Mouse (Mus musculus) gonadal fat pad, adult 2 months (tissue): ENCODE measurements around the gene Padi6. TPM values are rescaled to one million over a fixed set of nuclear protein-coding genes. Genes with fewer than 3 reads are reported as not detected.

ENCODE experiments used
- DNase-seq: peaks from one replicate; pipeline ENCODE4 v3.0.0-alpha.2; 2012; ENCODE audit warnings: low read depth
- polyA plus RNA-seq: library from polyadenylated mRNA; depleted of rRNA; stranded (reverse); fragments of >200 nt; gene quantifications from 2 replicates; pipeline ENCODE4 v1.2.3, GENCODE M21; 2012

Gene Padi6
- polyA plus RNA-seq, 1 experiment: 0.05 TPM

DNA sequence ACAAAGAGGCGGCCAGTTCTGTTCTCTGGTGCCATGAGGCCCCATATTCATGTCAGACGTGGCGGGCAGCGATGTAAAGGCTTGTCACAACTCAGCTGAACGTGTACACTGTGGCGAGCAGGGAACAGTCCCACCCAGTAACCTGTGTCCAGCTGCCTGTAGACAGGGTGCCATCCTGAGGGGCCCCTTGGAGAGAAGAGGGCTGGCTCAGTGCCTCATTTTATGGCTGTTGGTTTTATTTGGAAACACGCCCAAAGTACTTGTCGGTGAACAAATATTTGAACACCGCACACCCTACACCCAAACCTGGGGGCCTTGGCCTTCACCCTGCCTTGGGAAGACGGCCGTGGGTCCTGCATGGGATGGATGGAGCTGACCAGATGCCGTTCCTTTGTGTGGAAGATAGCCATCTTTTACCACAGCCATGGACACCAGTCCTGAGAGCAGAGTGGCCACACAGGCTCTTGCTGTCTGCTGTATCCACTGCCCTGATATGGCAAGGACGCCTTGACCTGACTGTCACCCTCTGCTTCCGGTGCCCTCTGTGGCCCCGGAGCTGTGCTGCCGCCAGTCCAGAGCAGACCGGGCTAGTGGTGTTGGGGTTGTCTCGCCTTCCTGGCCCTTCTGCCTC is 34.0 kb downstream of the Padi6 start:
- no peak for DNase-seq

DNA sequence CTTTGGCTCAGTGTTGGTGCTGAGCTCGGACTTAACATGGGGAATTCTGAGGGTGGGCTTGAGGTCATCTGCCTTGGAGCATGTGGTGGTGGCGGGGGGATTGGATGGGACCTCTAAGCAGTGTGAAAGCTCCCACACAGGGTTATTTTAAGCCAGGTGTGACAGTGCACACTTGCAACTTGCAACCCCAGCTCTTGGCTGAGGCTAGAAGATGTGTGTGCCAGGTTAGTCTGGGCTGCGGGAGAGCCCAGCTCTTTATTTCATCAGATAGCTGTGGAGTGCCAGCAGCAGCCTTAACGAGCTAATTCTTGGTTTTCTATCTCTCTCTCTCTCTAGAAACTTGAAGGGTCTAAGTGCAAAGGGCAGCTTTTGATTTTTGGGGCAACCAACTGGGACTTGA is 34.8 kb downstream of the Padi6 start:
- no peak for DNase-seq

DNA sequence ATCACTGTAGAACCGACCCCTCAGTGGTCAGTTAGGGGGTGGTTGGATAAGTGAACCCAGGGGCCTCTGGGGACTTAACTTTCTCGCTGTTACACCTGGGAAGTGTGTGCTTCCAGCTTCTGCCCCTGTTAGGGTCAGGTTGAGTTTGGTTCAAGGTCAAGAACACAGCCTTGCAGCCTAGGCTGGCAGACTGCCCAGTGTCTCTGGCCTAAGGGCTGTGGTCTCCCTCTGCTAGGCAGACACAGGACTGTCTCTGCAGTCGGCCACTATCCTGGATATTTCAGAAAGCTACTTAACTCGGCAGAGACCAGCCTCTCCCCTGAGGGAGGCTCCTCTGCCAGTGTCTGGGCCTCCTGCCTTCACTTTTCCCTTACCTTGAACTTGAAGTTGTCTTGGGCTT is 38.3 kb downstream of the Padi6 start:
- no peak for DNase-seq

DNA sequence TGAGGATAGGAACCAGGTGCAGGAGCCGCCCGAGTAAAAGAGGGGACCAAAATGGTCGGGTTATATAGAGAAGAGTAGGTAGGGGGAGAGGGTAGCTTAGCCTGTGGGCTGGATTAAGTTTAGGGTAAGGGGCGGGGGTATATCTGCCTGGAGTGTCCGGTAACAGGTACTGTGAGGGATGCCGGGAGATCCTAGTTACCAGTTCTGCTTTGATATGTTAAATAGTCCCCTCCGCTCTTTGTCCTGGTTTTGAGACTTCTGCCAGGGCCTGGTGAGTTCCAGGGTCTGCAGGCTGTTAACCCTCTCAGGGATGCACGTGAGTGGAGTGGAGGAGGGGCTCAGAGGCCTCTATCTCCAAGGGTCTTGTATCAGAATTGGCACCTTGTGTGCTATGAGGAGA is 38.8 kb downstream of the Padi6 start:
- DNase-seq: no peak

DNA sequence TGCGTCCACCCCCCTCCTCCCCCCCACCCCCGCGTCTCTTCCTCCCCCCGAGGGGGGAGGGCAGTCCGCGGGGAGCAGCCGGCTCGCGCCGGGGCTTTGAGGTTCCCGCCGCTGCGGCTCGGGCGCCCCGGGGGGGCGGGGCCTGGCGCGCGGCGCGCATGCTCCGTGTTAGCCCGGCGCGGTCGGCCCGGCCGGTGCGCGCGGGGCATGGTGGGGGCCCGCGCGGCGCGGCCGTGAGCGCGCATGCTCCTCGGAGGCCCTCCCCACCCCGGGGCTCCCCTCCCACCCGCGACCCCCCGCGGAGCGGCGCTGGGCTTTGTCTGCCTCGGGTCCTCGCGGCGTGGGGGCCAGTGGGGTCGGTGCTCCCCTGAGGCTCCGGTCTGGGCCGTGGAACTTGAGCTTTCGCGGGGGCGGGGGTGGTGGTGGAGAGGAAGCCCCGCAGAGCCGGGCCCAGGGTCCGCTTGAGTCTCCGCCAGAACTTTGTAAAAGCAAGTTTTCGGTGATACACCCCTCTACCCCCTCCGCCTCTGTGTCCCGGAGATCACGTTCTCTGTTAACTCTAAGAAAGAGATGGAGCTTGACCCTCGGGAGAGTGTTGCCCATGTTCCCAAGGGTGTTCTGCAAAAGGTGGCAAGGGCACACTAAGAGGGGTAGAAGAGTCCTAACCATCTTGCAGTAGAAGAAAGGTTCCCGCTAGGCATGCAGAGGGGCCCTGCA is 39.7 kb downstream of the Padi6 start:
- no peak for DNase-seq

DNA sequence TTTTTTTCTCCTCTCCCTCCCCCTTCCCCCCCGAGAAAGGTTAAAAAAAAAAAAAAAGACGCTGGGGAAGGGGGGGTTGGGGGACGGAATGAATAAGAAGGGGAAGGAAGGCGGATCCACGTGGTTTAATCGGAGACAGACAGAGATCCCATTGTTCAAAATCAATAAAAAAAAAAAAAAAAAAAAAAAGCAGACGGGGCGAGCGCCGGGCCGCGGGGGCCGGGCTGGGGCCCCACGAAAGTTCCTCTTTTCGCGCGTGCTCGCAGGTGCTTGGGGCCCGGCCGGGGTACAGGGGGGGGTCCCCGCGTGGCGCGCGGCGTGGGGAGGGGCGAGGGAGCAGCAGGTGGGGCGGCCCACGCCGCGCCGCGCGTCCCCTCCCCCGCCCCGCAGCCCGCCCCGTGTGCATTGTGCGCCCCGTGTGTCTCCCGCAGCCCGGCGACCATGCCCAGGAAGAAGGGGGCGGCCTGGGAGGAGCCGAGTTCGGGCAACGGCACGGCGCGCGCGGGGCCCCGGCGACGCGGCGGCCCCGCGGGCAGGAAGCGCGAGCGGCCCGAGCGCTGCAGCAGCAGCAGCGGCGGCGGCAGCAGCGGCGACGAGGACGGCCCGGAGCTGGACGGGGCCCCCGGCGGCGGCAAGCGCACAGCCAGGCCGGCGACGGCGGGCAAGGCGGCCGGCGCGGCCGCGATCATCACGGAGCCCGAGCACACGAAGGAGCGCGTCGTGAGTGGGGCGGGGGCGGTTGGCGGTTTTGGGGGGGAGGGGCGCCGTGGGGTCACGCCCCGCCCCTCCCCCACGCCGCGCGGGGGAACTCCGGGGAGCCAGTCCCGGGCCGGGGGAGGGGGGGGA is 40.5 kb downstream of the Padi6 start:
- no peak for DNase-seq

- DNase-seq: no peak
Measured at GRCm38 (mm10) chr4:140701049-140701715, 41.3 kb downstream of the Padi6 start.

- DNase-seq: no peak
Measured at GRCm38 (mm10) chr4:140700269-140701018, 42.0 kb downstream of the Padi6 start, which contains the start of gene Rcc2. TSS of gene Rcc2 (plus strand) at chr4:140700541.

GRCm38 (mm10) chr4:140699441-140700127 is 42.9 kb downstream of the Padi6 start:
- peak; percentile 85 for DNase-seq

DNA sequence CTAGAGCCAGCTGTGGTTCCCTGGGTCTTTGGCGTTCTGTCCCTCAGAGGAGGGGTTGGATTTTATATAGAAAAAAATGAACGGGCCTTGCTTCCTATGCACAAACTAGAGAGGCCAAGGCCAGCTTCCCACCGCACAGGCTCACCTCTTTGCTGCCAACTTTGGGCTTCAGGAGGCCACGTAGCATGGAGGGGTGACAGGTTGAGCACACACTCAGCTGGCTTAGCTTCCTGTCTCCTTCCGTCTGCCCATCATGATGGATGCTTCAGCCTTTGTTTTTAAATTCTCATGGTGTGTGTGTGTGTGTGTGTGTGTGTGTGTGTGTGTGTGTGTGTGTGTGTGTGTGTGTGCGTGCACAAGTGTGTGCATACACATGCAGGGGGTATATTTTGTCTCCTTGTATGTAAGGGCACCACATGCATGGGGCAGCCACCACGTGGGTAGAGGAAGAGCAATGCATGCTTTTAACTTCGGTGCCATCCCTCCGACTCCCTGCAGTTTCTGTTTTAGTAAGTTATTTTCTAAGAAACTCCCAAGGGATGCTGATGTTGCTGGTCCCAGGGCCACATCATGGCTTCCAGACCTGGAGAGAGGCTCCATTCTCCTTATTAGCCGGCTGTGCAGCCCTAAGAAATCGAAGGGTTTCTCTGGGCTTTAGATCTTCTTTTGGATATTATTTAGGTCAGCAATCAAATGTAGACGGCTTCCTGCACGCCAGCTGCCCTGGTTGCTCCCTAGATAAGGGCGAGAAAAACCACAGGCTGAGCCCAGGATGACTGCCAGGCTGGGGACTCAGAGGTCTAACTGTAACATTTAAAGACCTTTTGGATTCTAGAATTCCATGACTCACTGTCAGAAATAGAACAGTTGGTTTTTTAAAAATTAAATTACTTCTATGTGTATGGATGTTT is 46.5 kb downstream of the Padi6 start:
- no peak for DNase-seq

DNA sequence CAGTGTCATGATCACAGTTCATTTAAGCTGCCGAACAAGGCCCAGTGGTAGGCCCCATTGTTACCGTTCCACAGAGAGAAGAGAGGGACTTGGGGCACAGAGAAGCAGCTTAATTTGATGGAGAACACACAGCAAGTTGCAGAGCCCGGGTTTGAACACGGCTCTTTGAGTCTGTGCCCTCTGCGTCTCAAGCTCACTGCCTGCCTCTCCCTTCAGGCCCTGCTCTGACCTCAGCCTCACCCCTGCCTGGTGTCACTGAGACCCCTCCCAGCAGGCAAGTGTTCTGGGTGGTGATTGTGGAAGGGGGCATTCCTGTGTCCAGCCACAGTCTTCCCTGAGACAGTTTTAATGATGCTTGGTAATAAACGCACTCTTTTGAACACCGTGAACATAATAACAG is 47.3 kb downstream of the Padi6 start:
- no peak for DNase-seq

DNA sequence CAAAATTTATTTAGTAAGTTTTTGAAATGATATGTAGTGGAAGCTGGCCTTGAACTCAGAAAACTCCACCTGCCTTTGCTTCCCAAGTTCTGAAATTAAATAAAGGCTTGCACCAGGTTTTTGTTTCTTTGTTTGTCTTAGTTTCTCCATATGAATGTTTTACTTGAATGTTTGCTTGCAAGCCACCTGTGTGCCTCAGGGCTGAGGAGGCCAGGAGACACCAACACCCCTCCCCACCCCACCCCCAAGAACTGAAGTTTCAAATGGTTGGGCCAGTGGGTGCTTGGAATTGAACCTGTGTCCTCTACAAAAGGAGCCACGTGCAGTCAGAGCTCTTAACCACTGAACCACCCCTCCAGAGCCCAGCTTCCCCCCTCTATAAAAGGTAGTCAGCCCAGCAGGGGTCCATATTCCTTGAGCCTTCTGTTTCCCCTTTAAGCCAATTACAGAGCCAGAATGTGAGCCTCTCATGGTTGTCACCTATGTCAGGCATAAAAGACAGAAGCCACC is 47.8 kb downstream of the Padi6 start:
- no peak for DNase-seq

DNA sequence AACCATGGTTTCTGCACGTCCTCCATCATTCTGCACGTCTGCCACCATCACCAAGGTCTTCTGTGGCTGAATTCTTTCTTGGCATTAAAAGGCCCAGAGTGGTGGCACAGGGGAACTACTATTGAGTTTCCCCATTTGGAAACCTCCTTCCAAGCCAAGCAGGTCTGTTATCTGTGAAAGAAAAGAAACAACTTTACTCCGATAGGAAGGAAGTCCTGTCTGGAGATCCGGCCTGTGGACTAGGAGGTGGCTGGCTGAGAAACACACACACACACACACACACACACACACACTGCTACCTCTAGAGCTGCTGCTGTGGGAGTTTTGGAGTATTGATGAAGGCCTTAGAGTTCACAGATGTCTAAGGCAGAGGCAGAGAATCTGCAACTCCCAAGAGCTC is 48.9 kb downstream of the Padi6 start:
- no peak for DNase-seq

DNA sequence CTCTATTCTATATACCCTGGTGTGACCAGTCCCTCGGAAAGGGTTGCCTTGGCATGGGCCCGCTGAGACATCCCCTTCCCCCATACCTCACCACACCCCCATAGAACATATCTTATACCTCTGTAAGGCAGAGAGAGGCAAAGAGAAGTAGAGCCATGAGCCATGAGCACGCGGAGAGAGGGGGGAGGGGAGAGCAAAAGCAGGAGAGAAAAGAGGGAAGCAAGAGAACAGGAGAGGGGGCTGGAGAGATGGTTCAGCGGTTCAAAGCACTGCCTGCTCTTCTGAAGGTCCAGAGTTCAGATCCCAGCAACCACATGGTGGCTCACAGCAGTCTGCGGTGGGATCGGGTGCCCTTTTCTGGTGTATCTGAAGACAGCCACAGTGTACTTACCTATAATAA is 51.0 kb downstream of the Padi6 start:
- no peak for DNase-seq

DNA sequence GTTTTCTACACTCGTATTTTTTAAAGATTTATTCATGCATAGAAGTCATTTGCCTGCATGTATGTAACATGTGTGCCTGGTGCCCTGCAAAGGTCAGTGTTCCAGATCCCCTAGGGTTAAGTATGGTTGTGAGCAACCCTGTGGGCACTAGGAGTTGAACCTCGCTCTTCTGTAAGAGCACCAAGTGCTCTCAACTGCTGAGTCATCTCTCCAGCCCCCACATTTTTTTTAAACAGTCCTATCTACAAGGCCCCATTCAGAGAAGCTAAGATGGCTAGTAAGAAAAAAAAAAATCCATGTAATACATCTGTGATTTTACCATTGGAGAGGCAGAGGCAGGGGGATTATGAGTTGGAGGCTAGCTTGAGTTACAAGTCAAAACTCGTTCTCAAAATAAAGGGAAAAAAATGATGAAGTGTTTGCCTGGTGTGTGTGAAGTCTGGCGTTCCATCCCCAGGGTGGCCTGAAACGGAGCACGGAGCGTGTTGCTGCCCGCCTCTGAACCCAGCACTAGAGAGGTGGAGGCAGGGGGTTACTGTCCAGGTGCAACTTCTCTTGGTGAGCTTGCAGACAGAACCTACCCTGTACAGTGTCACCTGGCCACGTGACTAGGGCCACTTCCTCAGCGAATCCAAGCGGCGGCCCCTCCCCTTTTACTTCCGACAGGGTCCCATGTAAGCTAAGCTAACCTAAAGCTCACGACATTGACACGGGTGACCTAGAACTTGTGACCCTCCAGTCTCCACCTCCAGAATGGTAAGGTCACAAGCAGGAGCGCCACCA is 52.4 kb downstream of the Padi6 start:
- no peak for DNase-seq

- DNase-seq: no peak
Measured at GRCm38 (mm10) chr4:140688826-140689425, 53.5 kb downstream of the Padi6 start.

GRCm38 (mm10) chr4:140688044-140688825 is 54.2 kb downstream of the Padi6 start:
- DNase-seq: no peak
